Mouse (Mus musculus) embryonic stem cell, embryonic (primary cell): Measurements from ENCODE around the gene Dcst2.

Source experiments
- CTCF ChIA-PET, 4 experiments: fragments of 300-600 bp in 2 of 4; fragments of 350-600 bp in 2 of 4; sonication (Branson Sonifier 250); formaldehyde crosslinking; loops; one replicate each; lab custom pipeline; 2022; ENCODE audit warnings: inconsistent platforms in 2 of 4; lab: Charles Lee
- POLR2A ChIA-PET, 4 experiments: fragments of 300-600 bp in 2 of 4; fragments of 350-600 bp in 2 of 4; sonication (Branson Sonifier 250); formaldehyde crosslinking; loops; one replicate each; lab custom pipeline; 2022; ENCODE audit warnings: antibody characterized with exemption in 4 of 4, inconsistent platforms in 1 of 4; lab: Charles Lee

Gene Dcst2

GRCm38 (mm10) chr3:89417840-89418169 lies 56.0 kb downstream of the Dcst2 start:
- ChIA-PET CTCF (interaction anchor here (0.8 to 2.8 kb wide), 15 partner anchors 9 to 172 kb away, joined by 3 to 26 read pairs (median 4); partner anchors contain the start of genes Krtcap2 (in 1 of the 4), Pmvk (in 1 of the 4), Trim46 (in 1 of the 4) and Zbtb7b (in 1 of the 4)), POLR2A (interaction anchor here (0.5 to 12.6 kb wide), 62 partner anchors 9 to 840 kb away, joined by 3 to 192 read pairs (median 6); partner anchors contain the start of genes Zbtb7b (in 3 of the 4), Efna3 (in 2 of the 4), Lenep (in 2 of the 4) and Pbxip1 (in 2 of the 4))

DNA sequence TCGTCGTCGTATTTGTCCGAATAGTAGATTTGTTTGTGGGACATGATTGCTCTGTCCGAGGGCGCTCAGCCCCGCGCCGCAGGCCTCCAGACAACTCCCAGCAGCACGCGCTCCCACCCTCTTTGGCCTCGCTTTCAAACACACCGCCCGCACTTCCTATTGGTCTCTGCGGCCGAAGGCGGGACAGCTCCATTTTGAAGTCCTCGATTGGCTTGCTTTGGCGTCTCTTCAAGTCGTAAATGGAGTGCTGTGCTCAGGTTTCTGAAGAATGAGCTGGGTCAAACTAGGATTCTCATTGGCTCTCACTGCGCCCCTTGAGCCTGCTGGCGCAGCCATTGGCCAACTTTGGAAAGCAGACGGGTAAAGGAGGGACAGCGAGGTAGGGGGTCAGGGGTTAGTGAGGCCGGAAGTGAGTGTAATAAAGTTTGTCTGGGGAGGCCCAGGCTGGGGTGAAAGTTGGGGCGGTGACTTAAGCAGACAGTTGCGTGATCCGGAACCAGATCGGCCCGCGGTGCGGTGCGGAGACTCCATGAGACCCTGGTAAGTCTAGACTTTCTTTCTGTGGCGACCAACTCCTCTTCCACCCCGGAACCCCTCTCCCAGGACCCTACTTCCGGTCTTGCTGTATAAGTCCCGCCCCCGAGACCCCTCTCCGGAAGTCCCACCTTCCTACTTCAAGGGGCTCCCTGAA lies 56.5 kb downstream of the Dcst2 start, which contains the start of the genes Cks1b and Shc1:
Cks1b (minus strand) TSS at position 214 of the 691 bp plus-strand sequence.
Shc1 (plus strand) TSS at position 274 of the 691 bp plus-strand sequence.
- POLR2A ChIA-PET, result interaction anchor here in 3 of 4 experiments (0.5 to 12.6 kb wide), 63 partner anchors 9 to 1095 kb away, joined by 3 to 192 read pairs (median 5); partner anchors contain the start of genes Zbtb7b (in 3 of the 3), Efna3 (in 2 of the 3), Lenep (in 2 of the 3) and Pbxip1 (in 2 of the 3)
- CTCF ChIA-PET, result interaction anchor here (0.5 to 2.8 kb wide), 20 partner anchors 10 to 173 kb away, joined by 3 to 26 read pairs (median 4); partner anchors contain the start of genes Krtcap2 (in 1 of the 4), Pbxip1 (in 1 of the 4), Pmvk (in 1 of the 4) and Trim46 (in 1 of the 4)

GRCm38 (mm10) chr3:89418861-89419250 lies 57.1 kb downstream of the Dcst2 start:
- POLR2A ChIA-PET, result interaction anchor here in 3 of 4 experiments (0.7 to 12.6 kb wide), 56 partner anchors 9 to 1094 kb away, joined by 3 to 192 read pairs (median 6); partner anchors contain the start of genes Zbtb7b (in 3 of the 3), Efna3 (in 2 of the 3), Lenep (in 2 of the 3) and Pbxip1 (in 2 of the 3)
- CTCF ChIA-PET, result interaction anchor here (0.5 to 2.8 kb wide), 16 partner anchors 10 to 173 kb away, joined by 3 to 26 read pairs (median 4); partner anchors contain the start of genes Krtcap2 (in 1 of the 4), Pbxip1 (in 1 of the 4), Pmvk (in 1 of the 4) and Trim46 (in 1 of the 4)

DNA sequence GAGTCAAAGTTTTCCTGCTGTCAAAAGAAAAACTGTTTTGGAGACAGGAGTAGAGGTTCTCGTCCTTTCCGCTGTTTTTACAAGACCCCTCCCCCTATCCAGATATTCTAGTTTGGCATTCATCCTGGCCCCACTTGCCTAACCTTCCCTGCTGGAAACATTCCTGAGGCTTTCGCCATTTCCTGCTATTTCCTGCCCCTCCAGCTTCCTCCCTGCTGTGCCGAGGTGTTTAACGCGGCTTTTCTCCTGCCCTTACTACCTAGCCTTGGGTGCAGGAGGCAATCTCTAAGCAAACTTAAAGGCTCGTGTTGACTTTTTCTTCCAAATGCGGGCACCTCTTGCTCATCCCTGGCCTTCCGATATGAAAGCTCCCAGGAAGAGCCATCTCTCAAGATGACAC lies 57.8 kb downstream of the Dcst2 start:
- CTCF ChIA-PET, result interaction anchor here (0.5 to 2.8 kb wide), 6 partner anchors 23 to 353 kb away, joined by 3 to 17 read pairs (median 8); partner anchors contain the start of gene Zbtb7b (in 1 of the 4)
- POLR2A ChIA-PET, result interaction anchor here (0.6 to 12.6 kb wide), 35 partner anchors 7 to 579 kb away, joined by 3 to 192 read pairs (median 8); partner anchors contain the start of genes Pygo2 (in 3 of the 4), Zbtb7b (in 3 of the 4), Lenep (in 2 of the 4) and Pbxip1 (in 2 of the 4)

DNA sequence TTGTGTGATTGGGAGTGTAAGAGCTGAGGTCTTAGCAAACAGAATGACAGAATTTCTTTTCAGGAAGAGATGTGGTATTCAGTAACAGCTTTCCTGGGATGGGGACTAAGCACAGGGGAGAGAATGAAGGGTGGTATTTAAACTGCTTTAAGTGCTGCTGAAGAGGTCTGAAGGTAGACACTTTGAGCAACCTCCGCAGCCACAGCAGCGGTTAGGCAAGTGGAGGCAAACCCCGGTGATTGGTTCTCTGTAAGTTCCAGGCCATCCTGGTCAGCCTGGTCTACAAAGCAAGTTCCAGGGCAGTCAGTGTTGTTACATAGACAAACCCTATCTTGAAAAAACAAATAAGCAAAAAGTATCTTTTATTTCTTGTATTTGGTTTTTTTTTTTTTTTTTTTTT lies 58.2 kb downstream of the Dcst2 start:
- CTCF ChIA-PET, result interaction anchor here in 2 of 4 experiments (0.6 to 2.3 kb wide), 4 partner anchors 23 to 366 kb away, joined by 3 to 12 read pairs (median 6); partner anchors contain the start of gene Zbtb7b (in 1 of the 2)
- POLR2A ChIA-PET, result interaction anchor here (0.8 to 12.6 kb wide), 34 partner anchors 8 to 271 kb away, joined by 3 to 192 read pairs (median 8); partner anchors contain the start of genes Pygo2 (in 3 of the 4), Flad1 (in 2 of the 4), Lenep (in 2 of the 4) and Pbxip1 (in 2 of the 4)

DNA sequence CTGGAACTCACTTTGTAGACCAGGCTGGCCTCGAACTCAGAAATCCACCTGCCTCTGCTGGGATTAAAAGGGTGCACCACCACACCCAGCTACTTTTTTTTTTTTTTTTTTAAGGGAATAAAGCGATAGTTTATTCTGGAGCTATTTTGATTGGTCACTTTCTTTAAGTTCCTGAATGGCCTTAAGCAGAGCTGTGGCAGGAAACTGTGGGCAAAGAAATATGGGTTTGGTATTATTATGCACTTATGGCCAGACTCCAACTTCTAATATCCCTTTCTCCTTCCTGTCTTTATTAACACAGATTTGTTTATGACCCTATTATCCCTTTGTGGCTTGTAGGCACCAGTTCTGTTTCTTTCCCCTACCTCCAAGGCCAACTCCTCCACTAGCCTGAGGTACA lies 58.6 kb downstream of the Dcst2 start:
- POLR2A ChIA-PET, result interaction anchor here (0.7 to 12.6 kb wide), 44 partner anchors 8 to 827 kb away, joined by 3 to 192 read pairs (median 7); partner anchors contain the start of genes Flad1 (in 3 of the 4), Pygo2 (in 3 of the 4), Lenep (in 2 of the 4) and Pbxip1 (in 2 of the 4)

DNA sequence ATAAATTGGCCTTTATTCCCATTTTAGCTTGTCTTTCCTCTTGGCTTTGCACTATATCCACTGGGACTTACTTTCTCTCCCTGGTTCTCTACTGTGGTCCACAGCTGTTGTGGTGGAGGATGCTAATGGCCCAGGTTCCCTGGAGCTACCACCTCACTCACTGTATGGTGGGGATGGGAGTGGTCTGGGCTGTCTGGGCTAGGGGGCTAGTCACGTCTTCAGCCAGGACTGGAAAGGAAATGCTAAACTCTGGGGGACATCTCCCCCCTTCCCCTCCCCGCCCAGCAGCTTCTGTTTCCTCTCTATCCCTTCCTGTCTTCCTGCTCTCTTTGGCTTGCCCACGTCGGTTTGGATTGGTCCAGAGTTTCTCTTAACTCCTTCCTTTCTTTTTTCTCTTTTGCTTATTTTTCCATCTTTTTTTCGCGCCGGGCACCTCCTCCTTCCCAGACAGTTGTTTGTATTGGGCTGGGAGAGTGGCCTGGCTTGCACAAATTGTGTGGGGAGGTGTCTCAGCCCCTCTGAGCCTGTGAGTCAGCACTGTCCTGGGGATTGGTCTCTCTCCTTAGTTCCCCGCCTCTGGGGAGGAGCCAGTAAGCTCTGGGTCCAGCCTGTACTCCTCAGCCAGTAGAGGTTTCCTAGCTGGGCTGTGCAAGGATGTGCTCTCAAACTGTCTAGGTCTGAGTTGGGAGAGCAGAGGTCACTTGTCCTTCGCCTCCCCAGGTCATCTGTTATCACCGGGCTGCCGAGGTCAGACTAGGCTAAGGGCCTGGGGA lies 59.4 kb downstream of the Dcst2 start:
- POLR2A ChIA-PET, result interaction anchor here (0.6 to 12.6 kb wide), 69 partner anchors 9 to 827 kb away, joined by 3 to 192 read pairs (median 5); partner anchors contain the start of genes Flad1 (in 3 of the 4), Pygo2 (in 3 of the 4), Pbxip1 (in 2 of the 4) and Pmvk (in 2 of the 4)
- CTCF ChIA-PET, result interaction anchor here (0.5 to 3.5 kb wide), 29 partner anchors 9 to 1375 kb away, joined by 3 to 20 read pairs (median 4); partner anchors contain the start of genes Pmvk (in 2 of the 4), Pygo2 (in 2 of the 4), Flad1 (in 1 of the 4) and Pbxip1 (in 1 of the 4)

More for the DNA sequence above, 58.6 kb downstream of the Dcst2 start:
- CTCF ChIA-PET, result interaction anchor here in 3 of 4 experiments (0.6 to 3.5 kb wide), 15 partner anchors 9 to 366 kb away, joined by 3 to 20 read pairs (median 5); partner anchors contain the start of genes Flad1 (in 1 of the 3), Pbxip1 (in 1 of the 3), Pmvk (in 1 of the 3) and Pygo2 (in 1 of the 3)

DNA sequence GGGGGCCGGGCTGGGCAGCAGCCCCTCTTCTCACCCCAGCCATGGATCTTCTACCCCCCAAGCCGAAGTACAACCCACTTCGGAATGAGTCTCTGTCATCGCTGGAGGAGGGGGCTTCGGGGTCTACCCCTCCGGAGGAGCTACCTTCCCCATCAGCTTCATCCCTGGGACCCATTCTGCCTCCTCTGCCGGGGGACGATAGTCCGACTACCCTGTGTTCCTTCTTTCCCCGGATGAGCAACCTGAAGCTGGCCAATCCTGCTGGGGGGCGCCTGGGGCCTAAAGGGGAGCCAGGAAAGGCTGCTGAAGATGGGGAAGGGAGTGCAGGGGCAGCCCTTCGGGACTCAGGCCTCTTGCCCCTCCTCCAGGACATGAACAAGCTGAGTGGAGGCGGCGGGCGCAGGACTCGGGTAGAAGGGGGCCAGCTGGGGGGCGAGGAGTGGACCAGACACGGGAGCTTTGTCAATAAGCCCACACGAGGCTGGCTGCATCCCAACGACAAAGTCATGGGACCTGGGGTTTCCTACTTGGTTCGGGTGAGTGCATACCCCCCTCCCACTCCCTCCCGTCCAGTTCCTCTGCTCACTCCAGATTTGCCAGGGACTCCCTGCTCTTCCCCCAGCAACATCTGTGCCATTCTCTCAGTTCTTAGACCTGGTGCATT lies 60.2 kb downstream of the Dcst2 start:
- ChIA-PET CTCF (interaction anchor here (0.5 to 3.5 kb wide), 22 partner anchors 8 to 1376 kb away, joined by 3 to 20 read pairs (median 4); partner anchors contain the start of genes Pmvk (in 2 of the 4) and Pygo2 (in 2 of the 4)), POLR2A (interaction anchor here in 3 of 4 experiments (0.6 to 12.6 kb wide), 54 partner anchors 8 to 534 kb away, joined by 3 to 192 read pairs (median 5); partner anchors contain the start of genes Flad1 (in 3 of the 3), Pygo2 (in 3 of the 3), Pbxip1 (in 2 of the 3) and Pmvk (in 2 of the 3))

GRCm38 (mm10) chr3:89422556-89423205 lies 60.9 kb downstream of the Dcst2 start:
- CTCF ChIA-PET, result interaction anchor here in 3 of 4 experiments (0.7 to 3.5 kb wide), 8 partner anchors 26 to 314 kb away, joined by 3 to 20 read pairs (median 6); no protein-coding TSS in a partner anchor
- POLR2A ChIA-PET, result interaction anchor here in 3 of 4 experiments (0.7 to 12.6 kb wide), 29 partner anchors 8 to 83 kb away, joined by 3 to 192 read pairs (median 8); partner anchors contain the start of genes Flad1 (in 3 of the 3), Pygo2 (in 3 of the 3), Pmvk (in 2 of the 3) and Zbtb7b (in 2 of the 3)

DNA sequence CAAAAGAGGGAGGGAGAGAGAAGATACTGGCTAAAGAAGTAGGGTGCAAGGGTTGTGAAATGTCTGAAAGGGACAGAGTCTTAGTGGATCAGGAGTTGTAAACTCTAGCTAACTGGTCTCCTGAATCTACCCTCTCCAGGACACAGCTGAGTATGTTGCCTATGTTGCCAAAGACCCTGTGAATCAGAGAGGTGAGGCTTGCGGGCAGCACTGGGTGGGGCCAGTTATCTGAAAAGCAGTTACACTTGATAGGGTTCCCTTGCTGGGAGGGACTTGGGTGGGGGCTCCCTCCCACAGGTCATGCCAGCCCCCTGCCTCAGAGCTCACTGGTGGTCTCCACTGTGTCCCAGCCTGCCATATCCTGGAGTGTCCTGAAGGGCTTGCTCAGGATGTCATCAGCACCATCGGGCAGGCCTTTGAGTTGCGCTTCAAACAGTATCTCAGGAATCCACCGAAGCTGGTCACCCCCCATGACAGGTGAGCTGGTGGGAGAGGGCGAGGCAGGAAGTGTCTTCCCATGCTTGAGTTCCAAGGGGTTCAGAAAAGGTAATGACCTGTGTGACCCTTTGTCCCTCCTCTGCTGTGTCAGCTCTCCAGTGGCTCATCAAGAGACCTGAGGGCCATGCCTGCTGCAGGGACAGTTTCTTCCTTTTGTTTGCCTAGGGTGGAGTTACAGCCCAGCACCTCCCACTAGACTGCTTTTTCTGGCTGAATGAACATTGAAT lies 62.8 kb downstream of the Dcst2 start:
- ChIA-PET POLR2A (interaction anchor here in 3 of 4 experiments (0.6 to 12.6 kb wide), 24 partner anchors 8 to 1100 kb away, joined by 3 to 192 read pairs (median 4); partner anchors contain the start of genes Pbxip1 (in 2 of the 3), Flad1 (in 1 of the 3), Glmp (in 1 of the 3) and Lenep (in 1 of the 3)), CTCF (interaction anchor here in 3 of 4 experiments (0.6 to 2.8 kb wide), 5 partner anchors 25 to 169 kb away, joined by 3 to 11 read pairs (median 10); partner anchors contain the start of genes Adam15 (in 1 of the 3) and Efna3 (in 1 of the 3))

- POLR2A ChIA-PET, result interaction anchor here in 3 of 4 experiments (0.7 to 12.6 kb wide), 26 partner anchors 9 to 270 kb away, joined by 3 to 192 read pairs (median 4); partner anchors contain the start of genes Pbxip1 (in 2 of the 3), Flad1 (in 1 of the 3), Lenep (in 1 of the 3) and Pmvk (in 1 of the 3)
- CTCF ChIA-PET, result interaction anchor here (0.5 to 2.8 kb wide), 12 partner anchors 10 to 170 kb away, joined by 3 to 11 read pairs (median 5); partner anchors contain the start of genes Pbxip1 (in 2 of the 4), Adam15 (in 1 of the 4) and Pmvk (in 1 of the 4)
Measured at GRCm38 (mm10) chr3:89425141-89425525, 63.4 kb downstream of the Dcst2 start.

DNA sequence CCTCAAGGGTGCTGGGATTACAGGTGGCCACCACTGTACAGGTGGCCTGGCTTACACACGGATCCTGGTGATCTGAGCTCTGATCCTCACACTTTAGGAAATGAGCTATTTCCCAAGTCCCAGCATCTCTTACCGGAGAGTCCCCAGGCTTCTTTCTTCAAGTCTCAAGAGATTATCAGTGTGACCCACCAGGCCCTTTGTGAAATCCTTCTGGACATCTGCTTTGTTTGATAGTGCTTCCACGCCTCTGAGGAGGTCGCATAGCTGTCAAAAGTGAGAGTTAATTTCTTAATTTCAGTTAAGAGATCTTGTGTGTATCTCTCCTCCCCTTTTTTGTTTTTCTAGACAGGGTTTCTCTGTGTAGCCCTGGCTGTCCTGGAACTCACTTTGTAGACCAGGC lies 64.1 kb downstream of the Dcst2 start:
- ChIA-PET POLR2A (interaction anchor here in 3 of 4 experiments (0.6 to 12.6 kb wide), 22 partner anchors 8 to 388 kb away, joined by 3 to 192 read pairs (median 4); partner anchors contain the start of genes Pbxip1 (in 2 of the 3), Flad1 (in 1 of the 3), Lenep (in 1 of the 3) and Pmvk (in 1 of the 3)), CTCF (interaction anchor here in 3 of 4 experiments (0.6 to 2.8 kb wide), 8 partner anchors 11 to 77 kb away, joined by 3 to 11 read pairs (median 6); partner anchors contain the start of gene Pbxip1 (in 1 of the 3))
